Mouse (Mus musculus) liver, embryonic 18 days (tissue): ENCODE data around the gene Apba3. TPM values are rescaled to one million over a fixed set of nuclear protein-coding genes. Genes with fewer than 3 reads are reported as not detected.

Experiments
- polyA plus RNA-seq: library from polyadenylated mRNA; depleted of rRNA; stranded (reverse); fragments of >200 nt; gene quantifications from 2 replicates; pipeline ENCODE4 v1.2.3, GENCODE M21; 2012; rRNA removed

The Apba3 gene
- polyA plus RNA-seq, result 23.2 and 24.9 TPM in 2 replicates

GRCm38 (mm10) chr10:81266211-81267105 is at the start of gene Apba3, which contains the start of gene Mrpl54:
Gene Apba3, plus strand, starts transcription at chr10:81266960.
Gene Mrpl54, minus strand, starts transcription at chr10:81266934.

GRCm38 (mm10) chr10:81230438-81231332 is 36.1 kb upstream of the Apba3 start, which contains the start of gene Atcay:
Gene Atcay, minus strand, starts transcription at chr10:81230833.

GRCm38 (mm10) chr10:81232580-81233225 is 34.1 kb upstream of the Apba3 start, which contains the start of gene Zfr2:
Gene Zfr2, plus strand, starts transcription at chr10:81233155.

GRCm38 (mm10) chr10:81252424-81253419 is 14.0 kb upstream of the Apba3 start, which contains the start of gene Matk:
Gene Matk, plus strand, starts transcription at chr10:81252935.

GRCm38 (mm10) chr10:81291511-81292104 is 24.8 kb downstream of the Apba3 start, which contains the start of gene Tjp3:
Gene Tjp3, minus strand, starts transcription at chr10:81291581.

GRCm38 (mm10) chr10:81292554-81293333 is 26.0 kb downstream of the Apba3 start, which contains the start of gene Pip5k1c:
Gene Pip5k1c, plus strand, starts transcription at chr10:81292963.

GRCm38 (mm10) chr10:81320550-81321347 is 54.0 kb downstream of the Apba3 start, which contains the start of gene Cactin:
Gene Cactin, plus strand, starts transcription at chr10:81321103.

Other genes starting within 250 kb of the Apba3 start
- gene Diras1, start 241.3 kb upstream of the Apba3 start, polyA plus RNA-seq, result 0.01 TPM in 1 of 2 replicates, not detected in the other
- gene Slc39a3, start 229.5 kb upstream of the Apba3 start, polyA plus RNA-seq, result 4.0 and 4.1 TPM in 2 replicates
- 45.0 and 50.4 TPM in 2 replicates for gene Sgta, start 206.8 kb upstream of the Apba3 start, polyA plus RNA-seq
- gene Thop1, start 196.9 kb upstream of the Apba3 start, polyA plus RNA-seq, result 12.0 and 13.2 TPM in 2 replicates
- gene Creb3l3, start 168.1 kb upstream of the Apba3 start, polyA plus RNA-seq, result 78.1 and 87.6 TPM in 2 replicates
- gene Map2k2, start 161.0 kb upstream of the Apba3 start, polyA plus RNA-seq, result 48.8 and 50.9 TPM in 2 replicates
- gene Zbtb7a, start 131.7 kb upstream of the Apba3 start, polyA plus RNA-seq, result 8.5 and 8.6 TPM in 2 replicates
- 10.3 and 12.9 TPM in 2 replicates for gene Pias4, start 99.0 kb upstream of the Apba3 start, polyA plus RNA-seq
- 583 and 691 TPM in 2 replicates for gene Eef2, start 90.3 kb upstream of the Apba3 start, polyA plus RNA-seq
- 16.9 and 18.2 TPM in 2 replicates for gene Dapk3, start 84.0 kb upstream of the Apba3 start, polyA plus RNA-seq
- not detected in 2 replicates for gene 4930442H23Rik, start 83.1 kb upstream of the Apba3 start, polyA plus RNA-seq
- not detected in 2 replicates for gene Nmrk2, start 64.9 kb upstream of the Apba3 start, polyA plus RNA-seq
- gene Atcay, start 36.1 kb upstream of the Apba3 start, polyA plus RNA-seq, result 0.01 TPM in 1 of 2 replicates, not detected in the other
- 1.9 and 2.1 TPM in 2 replicates for gene Zfr2, start 33.8 kb upstream of the Apba3 start, polyA plus RNA-seq
- gene Matk, start 14.0 kb upstream of the Apba3 start, polyA plus RNA-seq, result 1.4 and 1.9 TPM in 2 replicates
- 44.6 and 45.1 TPM in 2 replicates for gene Mrpl54, start within 50 bp of the Apba3 start, polyA plus RNA-seq
- 0.88 and 1.1 TPM in 2 replicates for gene Tjp3, start 24.6 kb downstream of the Apba3 start, polyA plus RNA-seq
- gene Pip5k1c, start 26.0 kb downstream of the Apba3 start, polyA plus RNA-seq, result 10.3 and 11.9 TPM in 2 replicates
- 12.9 and 13.4 TPM in 2 replicates for gene Cactin, start 54.1 kb downstream of the Apba3 start, polyA plus RNA-seq
- 3.1 and 3.4 TPM in 2 replicates for gene Tbxa2r, start 61.8 kb downstream of the Apba3 start, polyA plus RNA-seq
- gene Gipc3, start 76.3 kb downstream of the Apba3 start, polyA plus RNA-seq, result 0.02 TPM in 2 replicates
- gene Hmg20b, start 83.5 kb downstream of the Apba3 start, polyA plus RNA-seq, result 24.1 and 27.6 TPM in 2 replicates
- gene Mfsd12, start 90.5 kb downstream of the Apba3 start, polyA plus RNA-seq, result 8.7 and 8.9 TPM in 2 replicates
- 0.39 and 1.0 TPM in 2 replicates for gene 4930404N11Rik, start 98.9 kb downstream of the Apba3 start, polyA plus RNA-seq
- 54.1 and 61.6 TPM in 2 replicates for gene Fzr1, start 111.6 kb downstream of the Apba3 start, polyA plus RNA-seq
- 27.6 and 28.9 TPM in 2 replicates for gene Dohh, start 117.5 kb downstream of the Apba3 start, polyA plus RNA-seq
- 0.58 and 0.75 TPM in 2 replicates for gene Gm48551, start 117.5 kb downstream of the Apba3 start, polyA plus RNA-seq
- gene Gm48552, start 122.0 kb downstream of the Apba3 start, polyA plus RNA-seq, result 0.64 and 0.82 TPM in 2 replicates
- 2.6 and 3.4 TPM in 2 replicates for gene Smim24, start 126.1 kb downstream of the Apba3 start, polyA plus RNA-seq
- gene Nfic, start 188.7 kb downstream of the Apba3 start, polyA plus RNA-seq, result 1.7 and 1.9 TPM in 2 replicates
- 0.02 and 0.06 TPM in 2 replicates for gene Celf5, start 215.7 kb downstream of the Apba3 start, polyA plus RNA-seq
- gene Ncln, start 229.4 kb downstream of the Apba3 start, polyA plus RNA-seq, result 65.7 and 83.5 TPM in 2 replicates
- gene S1pr4, start 233.2 kb downstream of the Apba3 start, polyA plus RNA-seq, result 5.4 and 5.7 TPM in 2 replicates